Mouse (Mus musculus): ENCODE results near the gene Spen.

GRCm38 (mm10) chr4:141530979-141531378 is 7.4 kb downstream of the Spen start:
- TF ChIP-seq MAFK (IDR thresholded peaks at IDR 0.05; ENCODE audit: insufficient read depth, low read depth, low read length) (no peak), ZNF384 (IDR thresholded peaks at IDR 0.05; ENCODE audit: low read depth, low read length) (no peak), HCFC1 (IDR thresholded peaks at IDR 0.05; ENCODE audit: borderline replicate concordance, insufficient read depth, low read length) (no peak), ZC3H11A (IDR thresholded peaks at IDR 0.05; ENCODE audit: borderline replicate concordance, low read depth, low read length) (no peak), CHD2 (IDR thresholded peaks at IDR 0.05; ENCODE audit: low read depth, low read length) (no peak)
